Mouse (Mus musculus) right cerebral cortex, adult 18-20 months (tissue): ENCODE results near the gene Hist1h2bk.
A peak's percentile ranks its signal among the peaks of the same experiment; 100 is the strongest.
"Not testable (repeated sequence)": the region's sequence is repeated elsewhere in the genome, so short reads cannot be mapped to it uniquely, and the experiment has no call there.

ENCODE experiments used
- DNase-seq: peaks from one replicate; pipeline ENCODE4 v3.0.0; 2022; ENCODE audit warnings: mixed read lengths

Hist1h2bk gene

DNA sequence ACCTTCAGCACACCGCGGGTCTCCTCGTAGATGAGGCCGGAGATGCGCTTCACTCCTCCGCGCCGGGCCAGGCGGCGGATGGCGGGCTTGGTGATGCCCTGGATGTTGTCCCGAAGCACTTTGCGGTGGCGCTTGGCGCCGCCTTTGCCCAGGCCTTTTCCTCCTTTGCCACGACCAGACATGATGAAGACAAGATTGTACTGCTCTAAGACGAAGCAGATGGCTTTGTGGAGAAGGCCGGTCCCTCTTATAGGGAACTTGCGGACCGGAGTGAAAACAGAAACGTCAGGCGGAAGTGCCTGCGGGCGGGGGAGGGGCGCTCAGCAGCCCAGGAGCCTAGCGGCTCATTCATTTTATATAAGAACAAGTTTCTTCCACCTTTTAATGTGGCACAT, 5.5 kb downstream of the Hist1h2bk start, which contains the start of gene Hist1h4i:
TSS of gene Hist1h4i (minus strand) at position 221 of the 395 bp plus-strand sequence.
- peak; percentile 95 for DNase-seq

DNA sequence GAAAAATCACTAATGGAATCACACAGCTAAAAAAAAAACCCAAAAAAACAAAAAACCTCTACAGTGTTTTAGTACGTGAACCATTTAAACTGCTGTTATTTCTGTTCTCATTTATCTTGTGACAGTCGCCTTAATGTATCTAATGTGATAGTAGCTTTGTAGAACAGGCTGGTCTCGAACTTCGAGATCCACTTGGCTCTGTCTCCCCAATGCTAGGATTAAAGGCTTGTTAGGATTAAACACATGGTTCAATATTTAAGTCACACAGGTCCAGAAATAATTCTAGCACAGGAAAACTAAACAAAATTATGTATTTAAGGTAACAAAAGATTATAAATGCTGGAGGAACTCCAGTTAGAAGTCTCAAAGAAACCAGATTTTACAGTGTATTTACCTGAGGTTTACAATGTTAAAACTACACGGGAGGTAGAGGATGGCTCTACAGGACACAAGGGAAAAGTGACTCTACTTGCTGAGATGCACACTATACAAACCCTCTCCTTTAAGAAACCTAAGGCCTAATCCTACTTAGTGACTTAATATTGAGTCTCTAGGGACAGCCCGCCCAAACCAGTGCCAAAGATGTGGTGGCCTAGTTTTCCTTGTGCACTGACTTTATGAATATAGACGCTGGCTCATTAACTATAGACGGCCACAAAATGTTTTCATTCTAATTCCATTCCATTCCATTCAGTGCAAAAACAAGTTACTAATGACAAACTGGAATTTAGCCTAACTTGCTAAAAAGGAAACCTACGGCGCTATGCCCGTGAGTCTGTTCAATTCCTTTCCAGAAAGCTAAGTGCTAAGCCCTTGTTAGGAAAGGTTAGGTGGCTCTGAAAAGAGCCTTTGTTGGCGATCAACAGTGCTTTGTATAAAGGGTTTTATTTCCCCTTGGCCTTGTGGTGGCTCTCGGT, 6.2 kb downstream of the Hist1h2bk start:
- no peak for DNase-seq

DNA sequence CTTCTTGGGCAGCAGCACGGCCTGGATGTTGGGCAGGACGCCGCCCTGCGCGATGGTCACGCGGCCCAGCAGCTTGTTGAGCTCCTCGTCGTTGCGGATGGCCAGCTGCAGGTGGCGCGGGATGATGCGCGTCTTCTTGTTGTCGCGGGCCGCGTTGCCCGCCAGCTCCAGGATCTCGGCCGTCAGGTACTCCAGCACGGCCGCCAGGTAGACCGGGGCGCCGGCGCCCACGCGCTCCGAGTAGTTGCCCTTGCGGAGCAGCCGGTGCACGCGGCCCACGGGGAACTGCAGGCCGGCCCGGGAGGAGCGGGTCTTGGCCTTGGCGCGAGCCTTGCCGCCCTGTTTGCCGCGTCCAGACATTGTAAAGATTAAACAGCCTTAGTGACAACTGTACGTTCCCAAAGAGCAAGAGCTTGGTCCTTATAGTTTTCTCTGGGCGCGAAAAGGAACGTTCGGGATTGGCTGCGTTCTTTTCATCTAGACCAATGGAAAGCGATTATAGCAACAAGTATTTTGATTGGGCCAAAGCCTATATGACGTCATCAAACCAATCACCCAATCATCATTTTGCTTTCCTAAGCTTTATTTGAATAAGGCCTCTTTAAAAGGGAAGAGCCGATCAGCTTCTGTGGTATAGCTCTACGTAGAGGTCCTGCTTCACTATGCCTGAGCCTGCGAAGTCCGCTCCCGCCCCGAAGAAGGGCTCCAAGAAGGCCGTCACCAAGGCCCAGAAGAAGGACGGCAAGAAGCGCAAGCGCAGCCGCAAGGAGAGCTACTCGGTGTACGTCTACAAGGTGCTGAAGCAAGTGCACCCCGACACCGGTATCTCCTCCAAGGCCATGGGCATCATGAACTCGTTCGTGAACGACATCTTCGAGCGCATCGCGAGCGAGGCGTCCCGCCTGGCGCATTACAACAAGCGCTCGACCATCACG, 7.2 kb downstream of the Hist1h2bk start, which contains the start of the genes Hist1h2ag and Hist1h2bj:
TSS of gene Hist1h2ag (minus strand) at position 377 of the 935 bp plus-strand sequence.
TSS of gene Hist1h2bj (plus strand) at position 647 of the 935 bp plus-strand sequence.
- peak; percentile 92 for DNase-seq

DNA sequence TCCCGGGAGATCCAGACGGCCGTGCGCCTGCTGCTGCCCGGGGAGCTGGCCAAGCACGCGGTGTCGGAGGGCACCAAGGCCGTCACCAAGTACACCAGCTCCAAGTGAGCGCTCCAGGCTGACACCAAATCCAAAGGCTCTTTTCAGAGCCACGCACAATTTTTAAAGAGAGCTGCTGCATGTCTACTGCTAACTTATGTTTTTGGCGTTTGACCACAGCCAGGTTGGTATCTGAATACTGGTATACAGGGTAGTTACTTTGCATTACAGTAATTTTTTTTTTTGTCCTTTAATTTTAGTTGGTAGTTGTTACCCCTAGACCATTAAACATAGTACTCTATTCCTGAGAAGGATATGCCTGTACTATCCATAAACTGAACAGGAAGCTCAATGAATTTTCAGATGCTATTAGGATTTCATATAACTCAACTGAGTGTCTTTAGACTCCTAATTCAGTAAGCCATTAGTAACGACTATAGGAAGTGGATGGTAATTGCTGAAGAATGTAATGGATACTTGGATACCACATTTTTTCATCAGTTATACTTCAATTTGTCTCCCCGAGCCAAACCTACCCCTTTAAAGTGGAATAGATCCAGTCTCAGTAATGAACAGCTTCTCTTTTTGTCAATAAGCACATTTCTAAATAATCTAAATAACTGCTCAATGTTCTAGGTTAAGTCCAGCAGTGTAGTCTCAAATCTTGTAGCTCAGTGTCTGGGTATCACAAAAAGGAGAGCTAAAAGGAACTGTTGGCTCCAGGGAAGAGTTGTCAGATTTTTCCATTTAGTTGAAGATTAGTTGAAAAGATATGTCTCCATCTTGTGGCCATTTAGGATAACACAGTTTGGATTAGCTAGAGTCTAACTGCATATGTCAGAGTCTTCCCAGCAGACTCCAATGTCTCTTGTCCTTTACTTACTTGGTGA, 8.1 kb downstream of the Hist1h2bk start:
- no peak for DNase-seq

DNA sequence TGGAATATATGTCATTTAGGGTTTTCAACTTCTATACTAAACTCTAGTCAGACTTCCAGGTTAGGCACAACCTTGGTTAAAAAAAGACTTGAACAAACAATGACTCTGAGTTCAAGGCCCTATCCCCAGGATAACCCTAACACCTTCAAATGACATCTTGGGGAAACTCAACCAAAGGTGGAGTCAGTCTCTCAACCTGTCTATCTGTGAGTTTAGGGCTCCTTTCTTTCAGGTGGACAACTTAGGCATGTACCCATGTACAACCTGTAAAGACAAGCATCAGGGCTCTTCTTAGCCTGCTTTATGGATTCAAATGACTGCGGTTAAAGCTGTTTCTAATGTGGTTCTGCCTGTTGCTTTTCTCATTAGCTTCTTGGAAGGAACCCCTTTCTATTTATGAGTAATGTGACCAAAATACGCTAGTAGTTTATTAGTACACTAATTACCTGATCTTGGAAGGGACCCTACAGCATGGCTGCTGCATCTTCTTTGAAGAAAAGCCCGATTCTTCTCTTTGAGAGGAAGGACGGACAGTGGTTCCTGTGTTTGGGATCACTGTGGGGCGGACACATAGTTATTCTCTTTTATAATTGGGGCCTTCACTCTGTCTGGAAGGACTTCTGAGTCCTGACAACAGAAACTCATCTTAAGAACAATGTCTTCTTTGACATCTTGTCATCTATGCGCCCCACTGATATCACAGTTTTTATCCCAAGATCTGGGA, 8.9 kb downstream of the Hist1h2bk start:
- no peak for DNase-seq

DNA sequence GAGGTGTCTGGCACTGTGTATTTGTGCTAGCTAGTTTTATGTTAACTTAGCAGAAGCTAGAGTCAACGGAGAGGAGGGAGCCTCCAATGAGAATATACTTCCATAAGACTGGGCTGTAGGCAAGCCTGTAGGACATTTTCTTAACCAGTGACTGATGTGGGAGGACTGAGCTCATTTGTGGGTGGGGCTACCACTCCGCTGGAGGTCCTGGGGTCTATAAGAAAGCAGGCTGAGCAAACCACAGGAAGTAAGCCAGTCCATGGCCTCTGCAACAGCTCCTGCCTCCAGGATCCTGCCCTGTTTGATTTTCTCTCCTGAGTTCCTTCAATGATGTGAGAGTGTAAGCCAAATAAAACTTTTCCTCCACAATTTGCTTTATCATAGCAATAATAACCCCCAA, 9.6 kb downstream of the Hist1h2bk start:
- no peak for DNase-seq

DNA sequence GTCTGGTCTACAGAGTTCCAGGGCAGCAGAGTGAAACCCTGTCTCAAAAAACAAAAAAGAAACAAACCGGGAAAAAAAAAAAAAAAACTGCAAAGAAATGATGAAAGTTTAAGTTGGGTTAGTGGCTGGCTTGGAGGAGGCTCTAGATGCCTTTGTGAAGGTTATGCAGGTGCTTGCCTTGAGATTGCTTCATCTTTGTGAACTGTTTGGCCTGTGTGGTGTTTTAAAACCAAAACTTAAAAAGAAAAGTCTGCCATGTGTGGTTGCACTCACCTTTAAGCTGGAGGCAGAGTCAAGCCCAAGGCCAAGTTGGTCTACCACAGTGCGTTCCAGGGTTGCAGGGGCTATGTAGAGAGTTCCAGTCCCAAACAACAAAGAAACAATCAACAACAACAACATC, 13.4 kb downstream of the Hist1h2bk start:
- no peak for DNase-seq

DNA sequence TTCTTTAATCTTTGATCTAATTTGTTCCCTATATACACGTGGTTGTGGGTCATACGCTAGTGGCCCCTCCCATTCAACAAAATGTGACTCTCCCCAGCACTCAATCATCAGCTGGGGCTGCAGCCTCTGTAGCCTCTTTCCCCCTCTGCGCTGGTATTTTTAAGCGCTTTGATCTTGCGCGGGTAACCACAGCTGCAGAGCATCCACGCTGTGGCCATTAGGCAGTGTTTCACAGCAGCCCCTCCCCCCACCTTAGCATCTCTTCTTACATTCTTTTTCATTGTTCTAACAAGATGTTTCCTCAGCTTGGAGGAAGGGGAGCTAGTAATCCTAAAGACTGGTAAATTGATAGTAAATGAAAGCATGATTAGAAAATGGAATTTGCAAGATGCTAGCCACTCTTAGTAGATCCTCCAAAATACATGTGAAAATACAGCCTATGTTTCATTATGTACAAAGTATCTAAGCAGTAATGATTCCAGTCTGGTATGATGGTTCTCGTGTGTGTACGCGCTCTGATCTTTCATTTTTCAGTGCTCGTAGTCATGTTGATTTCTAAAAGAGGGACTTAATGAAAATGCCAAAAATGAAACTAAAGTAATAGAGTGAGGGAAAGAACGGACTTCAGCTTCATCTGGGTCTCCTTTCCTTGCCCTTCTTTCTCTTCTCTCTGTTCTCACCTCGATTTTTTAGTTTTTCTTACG, 14.2 kb downstream of the Hist1h2bk start:
- no peak for DNase-seq

DNA sequence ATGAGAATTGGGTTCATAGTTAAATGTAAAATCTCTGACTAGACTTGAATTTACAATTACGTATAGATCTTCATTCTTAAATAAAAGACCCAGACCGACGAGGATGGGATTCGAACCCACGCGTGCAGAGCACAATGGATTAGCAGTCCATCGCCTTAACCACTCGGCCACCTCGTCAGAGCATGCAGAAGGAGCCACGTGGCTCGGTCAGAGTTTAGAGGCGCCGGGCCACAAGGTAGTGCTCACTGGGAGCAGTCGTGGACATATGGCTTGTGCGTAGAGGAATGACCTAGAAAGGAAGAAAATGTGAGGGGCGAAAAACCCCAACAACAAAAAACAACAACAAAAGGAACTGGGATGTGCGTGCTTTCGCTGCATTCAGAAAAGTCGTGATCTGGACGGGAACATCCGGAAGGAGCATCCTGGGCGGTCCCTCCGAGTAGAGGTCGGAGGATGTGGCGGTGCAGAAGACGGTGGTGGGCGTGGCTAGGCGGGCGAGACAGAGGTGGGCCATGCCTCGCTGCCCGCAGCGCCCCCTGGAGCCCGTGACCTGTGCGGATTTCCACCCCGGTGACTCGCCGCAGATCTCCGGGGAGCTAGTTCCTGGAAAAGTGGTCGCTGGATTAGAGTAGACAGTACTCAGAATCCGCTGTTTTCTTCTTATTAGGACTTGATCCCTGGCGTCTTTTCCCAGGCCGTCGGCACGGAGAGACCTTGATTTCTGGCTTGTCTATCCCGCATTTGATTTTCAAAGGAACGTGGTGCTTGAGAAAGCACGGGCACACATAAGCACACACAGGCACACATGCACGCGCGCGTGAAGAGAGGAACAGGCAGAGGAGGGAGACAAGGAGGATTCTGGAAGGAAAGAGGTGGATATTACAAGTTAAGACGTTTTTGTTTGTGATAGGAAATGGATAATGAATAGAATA, 15.2 kb downstream of the Hist1h2bk start:
- peak; percentile 90 for DNase-seq

DNA sequence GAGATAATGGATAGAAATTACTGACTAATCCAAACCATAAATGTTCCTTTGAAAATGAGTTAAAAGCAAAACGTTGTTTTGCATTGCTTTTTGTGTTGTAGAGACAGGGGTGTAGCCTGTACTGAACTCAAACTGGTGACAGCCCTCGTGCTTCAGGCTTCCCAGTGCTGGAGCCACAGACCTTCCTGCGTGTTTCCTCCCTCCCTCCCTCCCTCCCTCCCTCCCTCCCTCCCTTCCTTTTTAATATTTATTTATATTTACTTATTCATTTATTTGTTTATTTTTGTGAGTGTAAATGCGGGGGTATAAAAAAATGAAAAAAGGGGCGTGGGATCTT, 15.8 kb downstream of the Hist1h2bk start:
- no peak for DNase-seq

DNA sequence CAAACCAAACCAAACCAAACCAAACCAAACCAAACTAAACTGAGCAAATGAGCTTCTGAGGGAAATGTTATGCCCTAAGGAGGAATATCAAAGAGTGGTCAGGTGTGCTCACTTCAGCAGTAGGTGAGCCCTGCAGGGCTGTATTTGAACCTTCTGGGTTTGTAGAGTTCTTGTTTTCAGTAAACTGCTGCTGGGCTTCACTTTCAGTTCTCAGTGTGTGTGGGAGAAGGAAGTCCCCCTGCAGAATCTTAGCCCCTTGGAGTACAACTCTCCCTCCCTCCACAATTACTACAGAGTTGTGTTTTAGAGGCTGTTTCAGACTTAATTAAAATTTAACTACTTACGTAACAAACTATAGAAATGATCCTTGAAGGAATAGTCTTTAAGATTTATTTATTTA, 18.1 kb downstream of the Hist1h2bk start:
- DNase-seq: no peak

DNA sequence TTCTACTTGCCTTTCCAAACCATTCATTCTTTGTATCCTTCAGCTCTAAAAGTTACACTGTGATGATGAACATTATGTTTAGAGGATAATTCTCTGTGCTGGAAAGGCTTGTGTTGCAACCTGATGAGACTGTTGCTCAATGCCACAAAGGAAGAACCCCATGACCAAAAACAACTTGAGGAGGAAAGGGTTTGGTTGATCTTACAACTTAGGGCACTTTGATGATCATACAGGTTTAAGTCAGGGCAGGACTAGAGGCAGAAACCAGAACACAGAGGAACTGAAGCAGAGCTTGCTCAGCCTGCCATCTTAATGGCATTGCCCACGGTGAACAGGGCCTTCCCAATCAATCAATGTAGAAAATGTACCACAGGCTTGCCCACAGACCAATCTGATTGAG, 25.8 kb downstream of the Hist1h2bk start:
- no peak for DNase-seq

DNA sequence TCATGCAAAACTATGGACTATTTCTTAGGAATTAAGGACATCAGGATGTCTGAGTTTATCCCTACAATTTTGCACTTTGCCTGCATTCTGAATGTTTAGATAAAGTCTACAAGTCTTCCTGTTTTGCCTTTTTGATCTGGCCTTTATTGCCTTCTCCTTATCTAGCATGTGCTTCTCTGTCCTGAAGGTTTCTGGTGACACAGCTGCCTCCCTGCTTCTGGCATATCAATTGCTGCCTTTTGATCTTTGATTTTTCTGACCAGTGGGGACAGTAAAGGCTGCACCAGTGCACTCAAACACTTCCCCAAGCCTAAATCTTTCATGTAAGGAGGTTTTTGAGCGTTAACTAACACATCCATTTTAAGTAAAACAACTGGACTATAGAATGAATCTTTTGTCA, 27.8 kb downstream of the Hist1h2bk start:
- DNase-seq: no peak

DNA sequence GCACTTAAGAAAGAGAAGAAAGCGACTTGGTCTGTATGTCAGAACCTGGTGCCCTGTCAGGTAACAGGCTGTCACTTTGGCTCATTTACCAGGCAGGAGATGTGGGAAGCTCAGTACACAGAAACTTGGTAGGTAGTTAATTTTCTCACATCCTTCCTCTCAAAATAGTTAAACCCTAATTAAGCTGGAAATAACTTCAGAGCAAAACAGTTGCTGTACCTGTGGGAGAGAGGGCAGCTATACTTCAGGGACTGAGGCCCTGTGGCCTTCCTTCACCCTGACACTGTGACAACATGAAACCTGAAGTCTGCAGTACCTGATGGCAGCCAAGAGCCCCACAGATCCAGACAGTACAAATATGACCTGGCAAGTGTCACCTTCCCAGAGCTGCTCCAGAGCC, 48.5 kb downstream of the Hist1h2bk start, which contains the start of gene Vmn1r188:
TSS of gene Vmn1r188 (plus strand) at position 301 of the 400 bp plus-strand sequence.
- DNase-seq: not testable (repeated sequence)
